Comparison of ENCODE assay signal across 17 mouse cellular contexts in the genomic region with DNA sequence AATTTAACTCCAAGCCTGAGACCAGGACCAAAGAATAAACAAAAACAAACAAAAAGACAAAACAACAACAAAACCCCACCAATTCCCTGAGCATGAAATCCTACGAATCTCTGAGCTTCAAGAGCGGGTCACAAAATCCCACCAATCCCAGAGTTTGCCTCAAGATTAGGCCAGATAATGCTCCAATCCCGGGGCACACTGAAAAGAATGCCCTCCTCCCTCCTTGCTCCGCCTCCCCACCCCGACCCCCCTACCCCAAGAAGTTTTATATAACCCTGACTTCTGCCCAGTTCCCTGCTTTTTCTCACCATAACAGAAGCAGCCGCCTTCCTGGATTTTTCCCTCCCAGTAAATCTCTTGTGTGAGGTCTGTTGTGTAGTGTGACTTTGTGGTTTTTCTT. TPM values are rescaled to one million over a fixed set of nuclear protein-coding genes. Genes with fewer than 3 reads are reported as not detected.
DNase-seq lines count a peak whose midpoint lies in the region; ATAC-seq and TF ChIP-seq lines count a peak whose summit lies in the region.
"Had no signal": no experiment of that assay in that cellular context is flagged by ENCODE, and none has a peak within 500 bp of the region (broad histone marks: within the 10 kb centered on the region; RNA-seq: fewer than 3 reads in every experiment).

No protein-coding gene starts in this region.

- peak overlapping the region; percentile 54; the same call in 1 of the 2 replicates for H3K27ac ChIP-seq in kidney, embryonic 15.5 days
- 0 out of 2 replicates have a peak overlapping the region, but pooled peaks have one; percentile 1 for H3K27ac ChIP-seq in lung, postnatal 0 days (ENCODE audit: low read length)
- H3K27ac ChIP-seq: hindbrain, postnatal 0 days; midbrain, embryonic 12.5 days had no signal

- no peak overlapping the region for H3K4me3 ChIP-seq in kidney, embryonic 15.5 days (replicated peaks)
- H3K4me3 ChIP-seq in lung, postnatal 0 days (ENCODE audit: low read depth, low read length) = no peak overlapping the region; the same call in 1 of the 2 replicates
- H3K4me3 ChIP-seq: erythroblast, embryonic 14.5 days; midbrain, embryonic 12.5 days had no signal

- no peak for TF ChIP-seq CTCF in lung, postnatal 0 days (IDR thresholded peaks at IDR 0.05)

- WGBS in kidney, embryonic 15.5 days = 34% methylated on average over 6 of the region's 6 CpGs
- 39% methylated on average over 6 of the region's 6 CpGs for WGBS in lung, postnatal 0 days

- no peaks in the 10 kb centered on the region for H3K27me3 ChIP-seq in kidney, embryonic 15.5 days
- H3K27me3 ChIP-seq in lung, postnatal 0 days (replicated peaks; ENCODE audit: insufficient read depth, low read length) = no peaks in the 10 kb centered on the region
- H3K27me3 ChIP-seq: midbrain, embryonic 12.5 days had no signal

- H3K9ac ChIP-seq in kidney, embryonic 15.5 days = no peak overlapping the region
- H3K9ac ChIP-seq in lung, postnatal 0 days (replicated peaks; ENCODE audit: low read depth) = no peak overlapping the region
- H3K9ac ChIP-seq: midbrain, embryonic 12.5 days had no signal

- no peaks in the 10 kb centered on the region for H3K4me1 ChIP-seq in kidney, embryonic 15.5 days
- H3K4me1 ChIP-seq in lung, postnatal 0 days (ENCODE audit: insufficient read depth, low read depth, low read length) = no peaks in the 10 kb centered on the region
- H3K4me1 ChIP-seq: midbrain, embryonic 12.5 days had no signal

- no peaks in the 10 kb centered on the region for H3K36me3 ChIP-seq in kidney, embryonic 15.5 days
- no peaks in the 10 kb centered on the region for H3K36me3 ChIP-seq in lung, postnatal 0 days (ENCODE audit: insufficient read depth, low read length)
- H3K36me3 ChIP-seq: G1E; midbrain, embryonic 12.5 days had no signal

- peak overlapping the region; percentile 10; the same call in 1 of the 2 replicates for H3K4me2 ChIP-seq in kidney, embryonic 15.5 days
- peak overlapping the region; percentile 35 for H3K4me2 ChIP-seq in lung, postnatal 0 days (replicated peaks; ENCODE audit: low read depth, low read length)
- H3K4me2 ChIP-seq: liver, embryonic 11.5 days; midbrain, embryonic 12.5 days had no signal

- H3K9me3 ChIP-seq in kidney, embryonic 15.5 days (replicated peaks) = no peaks in the 10 kb centered on the region
- H3K9me3 ChIP-seq in lung, postnatal 0 days (ENCODE audit: low read length) = no peaks in the 10 kb centered on the region
- H3K9me3 ChIP-seq: midbrain, embryonic 12.5 days had no signal

- ATAC-seq in kidney, embryonic 15.5 days (replicated peaks; ENCODE audit: low FRiP score) = no peak
- peak; percentile 71 for ATAC-seq in lung, postnatal 0 days
- ATAC-seq: forebrain, embryonic 14.5 days; hindbrain, postnatal 0 days had no signal

- DNase-seq in kidney, postnatal 25 days = no peak
- DNase-seq in lung, postnatal 0 days (ENCODE audit: low spot score) = peak; percentile 23
- DNase-seq in lung, adult 18-20 months = no peak
- DNase-seq in forelimb bud, embryonic 11.5 days (ENCODE audit: low read depth, low spot score) = peak; percentile 17
- DNase-seq in skeletal muscle tissue, adult 2 months (ENCODE audit: low read depth, low spot score) = peak; percentile 23
- DNase-seq in yolk sac, embryonic 10.5 days (ENCODE audit: low spot score) = no peak
- DNase-seq: adrenal gland, adult 2 months; cerebellum, adult 9-11 months; right cerebral cortex, postnatal 14 days had no signal

- no peak for TF ChIP-seq EP300 in lung, postnatal 0 days (IDR thresholded peaks at IDR 0.05)

RNA-seq across cellular contexts. Expression of gene Sycp3, which starts 1.6 kb away (rescaled TPM):
- polyA plus RNA-seq in kidney, embryonic 15.5 days (2015; fragmentation: Nextera tagmentation; extraction: Ambion mirVana) = 0.23 and 0.24 TPM in 2 replicates
- polyA plus RNA-seq in lung, postnatal 0 days (2015; fragmentation: Nextera tagmentation; extraction: Ambion mirVana) = not detected in 2 replicates
- polyA plus RNA-seq: adrenal gland, adult 2 months; erythroblast, embryonic 14.5 days; forebrain, embryonic 14.5 days; G1E; liver, embryonic 11.5 days; midbrain, embryonic 12.5 days; neural tube, embryonic 14.5 days had no signal

RNA-seq across cellular contexts. Expression of gene Chpt1, which starts 46.1 kb away (rescaled TPM):
- polyA plus RNA-seq in kidney, embryonic 15.5 days (2015; fragmentation: Nextera tagmentation; extraction: Ambion mirVana) = 42.5 and 55.4 TPM in 2 replicates
- polyA plus RNA-seq in lung, postnatal 0 days (2015; fragmentation: Nextera tagmentation; extraction: Ambion mirVana) = 120 and 125 TPM in 2 replicates

Comparison
In these comparisons a context has a peak if more than half of its experiments do, and no peak if none do; other contexts are left out.
1. DNase-seq: peak in lung, postnatal 0 days (single experiment), forelimb bud, embryonic 11.5 days (single experiment) and skeletal muscle tissue, adult 2 months (single experiment); none in kidney, postnatal 25 days (0 of 2), lung, adult 18-20 months (0 of 2) and yolk sac, embryonic 10.5 days (single experiment).